Mouse (Mus musculus) limb, embryonic 11.5 days (tissue): ENCODE measurements around the gene Cd96. TPM values are rescaled to one million over a fixed set of nuclear protein-coding genes. Genes with fewer than 3 reads are reported as not detected.

Experiments
- ATAC-seq: fragments of 200-750 bp; cut with Nextera tagmentation; 2 replicates; pipeline ENCODE4 v1.8.0; 2017; ENCODE audit warnings: low read depth; ENCODE audit not compliant: insufficient number of reproducible peaks, low FRiP score, low TSS enrichment
- DNase-seq: peaks from one replicate; pipeline ENCODE4 v3.0.0-alpha.2; 2015; ENCODE audit warnings: low spot score
- H3K27ac ChIP-seq: fragments of 300-500 bp; sonication (generic); replicated peaks from 2 replicates; pipeline ENCODE4 v1.5.1; 2014; ENCODE audit warnings: low read depth, mild to moderate bottlenecking, low read length
- H3K27me3 ChIP-seq: fragments of 300-500 bp; sonication (generic); 2 replicates; pipeline ENCODE4 v1.6.1; 2014; ENCODE audit warnings: mild to moderate bottlenecking, low read length, mixed read lengths; ENCODE audit not compliant: control insufficient read depth, insufficient read depth
- H3K36me3 ChIP-seq: fragments of 300-500 bp; sonication (generic); 2 replicates; pipeline ENCODE4 v1.6.1; 2014; ENCODE audit warnings: mild to moderate bottlenecking, low read length, moderate library complexity, mixed read lengths; ENCODE audit not compliant: control insufficient read depth, insufficient read depth
- H3K4me1 ChIP-seq: fragments of 300-500 bp; sonication (generic); 2 replicates; pipeline ENCODE4 v1.6.1; 2014; ENCODE audit warnings: low read length, mixed read lengths; ENCODE audit not compliant: control insufficient read depth, insufficient read depth
- H3K4me2 ChIP-seq: fragments of 300-500 bp; sonication (generic); 2 replicates; pipeline ENCODE4 v1.6.1; 2014; ENCODE audit warnings: low read depth, mild to moderate bottlenecking, moderate library complexity; ENCODE audit not compliant: severe bottlenecking
- H3K4me3 ChIP-seq: fragments of 300-500 bp; sonication (generic); 2 replicates; pipeline ENCODE4 v1.5.1; 2014; ENCODE audit warnings: low read depth, low read length
- H3K9ac ChIP-seq: fragments of 300-500 bp; sonication (generic); 2 replicates; pipeline ENCODE4 v1.6.1; 2014; ENCODE audit warnings: mild to moderate bottlenecking, low read length
- H3K9me3 ChIP-seq: fragments of 300-500 bp; sonication (generic); 2 replicates; pipeline ENCODE4 v1.6.1; 2016; ENCODE audit warnings: low read length; ENCODE audit not compliant: control insufficient read depth
- WGBS: fragments of 180-500 bp; shearing (Covaris S2); extraction: QIAGEN DNeasy Blood & Tissue Kit; methylation state at CpG from one replicate; pipeline ENCODE4 v1.1.7; 2014; 5-methylcytosine and 5-hydroxymethylcytosine counted together
- polyA plus RNA-seq: library from polyadenylated mRNA; unstranded; fragments of >200 nt; fragmentation: Nextera tagmentation; extraction: Ambion mirVana; gene quantifications from 2 replicates; pipeline ENCODE4 v1.2.1, GENCODE M21; 2014

Gene Cd96
- polyA plus RNA-seq, 1 experiment from 2014 or later, result not detected

- 89% methylated on average over 2 of the region's 2 CpGs for WGBS
- no peak for ATAC-seq
These were observed 25.6 kb downstream of the Cd96 start for GRCm38 (mm10) chr16:46094478-46094877.

DNA sequence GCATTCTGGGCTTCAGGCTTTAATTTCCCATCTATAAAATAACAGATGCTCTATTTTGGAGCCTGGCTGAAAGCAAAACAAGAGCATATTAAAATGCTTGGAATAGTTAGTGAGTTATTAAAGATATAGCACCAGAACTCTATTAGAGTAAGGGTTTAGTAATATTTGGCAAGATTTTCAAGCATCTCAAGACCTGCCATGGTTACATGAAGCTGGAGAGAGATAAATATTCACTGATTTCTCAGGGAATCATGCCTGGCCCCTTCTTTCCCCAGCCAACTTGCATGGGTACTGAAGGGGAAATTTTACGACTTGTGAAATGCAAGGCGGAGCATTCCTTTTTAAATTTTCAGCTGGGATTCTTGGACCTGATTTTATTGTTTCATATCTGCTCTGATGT lies 27.1 kb downstream of the Cd96 start:
- WGBS, result 90% methylated on average over 2 of the region's 2 CpGs
- H3K4me2 ChIP-seq, result no peak overlapping the region
- no peak overlapping the region for H3K4me3 ChIP-seq
- DNase-seq, result no peak
- no peaks in the 10 kb centered on the region for H3K36me3 ChIP-seq
- H3K27ac ChIP-seq, result no peak overlapping the region
- no peaks in the 10 kb centered on the region for H3K27me3 ChIP-seq
- no peak for ATAC-seq
- no peak overlapping the region for H3K9ac ChIP-seq
- no peaks in the 10 kb centered on the region for H3K4me1 ChIP-seq
- no peaks in the 10 kb centered on the region for H3K9me3 ChIP-seq

More at GRCm38 (mm10) chr16:46094478-46094877, 25.6 kb downstream of the Cd96 start:
- Histone ChIP-seq H3K9ac (no peak overlapping the region), H3K4me2 (no peak overlapping the region), H3K36me3 (no peaks in the 10 kb centered on the region), H3K4me3 (no peak overlapping the region), H3K27ac (no peak overlapping the region), H3K27me3 (no peaks in the 10 kb centered on the region), H3K4me1 (no peaks in the 10 kb centered on the region), H3K9me3 (no peaks in the 10 kb centered on the region)
- no peak for DNase-seq

DNA sequence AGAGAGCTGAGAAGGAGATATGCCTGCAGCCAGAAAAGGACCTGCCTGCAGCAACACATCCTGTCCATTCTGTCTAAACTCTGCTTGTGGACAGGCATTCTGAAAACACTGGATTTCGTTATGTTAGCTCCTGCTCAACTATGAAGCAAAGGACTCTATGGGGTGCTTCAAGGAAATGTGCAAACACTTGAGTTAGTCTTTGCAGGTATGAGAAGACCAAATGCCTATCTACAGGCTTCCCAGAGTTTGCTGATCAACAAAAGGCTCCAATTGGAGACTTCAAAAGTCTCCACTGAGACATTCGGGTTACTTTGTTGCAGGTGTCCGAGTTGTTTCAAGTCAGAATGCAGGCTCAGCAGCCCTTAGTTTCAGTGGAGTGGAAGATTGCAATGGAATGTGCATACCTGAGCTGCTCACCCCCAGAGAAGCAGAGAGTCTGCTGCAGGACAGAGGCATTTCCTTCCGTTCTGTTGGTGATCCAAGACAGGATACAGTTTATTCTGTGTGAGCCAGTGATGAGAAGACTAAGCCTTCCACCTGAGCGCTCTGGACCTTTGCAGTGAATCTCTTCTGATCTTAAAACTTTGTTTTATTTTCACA lies 33.1 kb downstream of the Cd96 start:
- DNase-seq, result no peak
- H3K4me2 ChIP-seq, result no peak overlapping the region
- H3K27me3 ChIP-seq, result no peaks in the 10 kb centered on the region
- H3K36me3 ChIP-seq, result no peaks in the 10 kb centered on the region
- H3K27ac ChIP-seq, result no peak overlapping the region
- no peak overlapping the region for H3K9ac ChIP-seq
- H3K4me3 ChIP-seq, result no peak overlapping the region
- no peaks in the 10 kb centered on the region for H3K4me1 ChIP-seq
- no peaks in the 10 kb centered on the region for H3K9me3 ChIP-seq
- ATAC-seq, result no peak
- 78% methylated on average over 5 of the region's 5 CpGs for WGBS

DNA sequence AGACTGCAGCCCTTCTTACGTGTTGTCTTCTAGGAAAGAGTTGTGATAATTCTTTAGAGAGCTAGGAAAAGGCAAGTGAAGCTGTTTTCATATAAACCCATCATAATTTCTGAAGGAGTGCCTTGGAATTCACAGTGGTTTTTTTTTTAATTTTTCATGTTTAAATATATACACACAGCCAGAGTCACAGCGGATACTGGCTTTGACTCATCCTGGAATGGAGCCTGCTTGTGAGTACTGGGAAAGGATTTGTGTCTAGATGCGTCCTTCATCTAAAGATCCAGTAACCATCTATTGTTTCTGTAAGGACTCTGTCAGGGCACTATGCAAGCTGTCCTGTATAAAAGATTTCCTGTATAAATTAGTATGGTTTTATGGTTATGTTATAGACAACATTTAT lies 52.1 kb downstream of the Cd96 start:
- Histone ChIP-seq H3K4me2 (no peak overlapping the region), H3K9ac (no peak overlapping the region), H3K27ac (no peak overlapping the region), H3K36me3 (no peaks in the 10 kb centered on the region), H3K9me3 (no peaks in the 10 kb centered on the region), H3K4me1 (no peaks in the 10 kb centered on the region), H3K4me3 (no peak overlapping the region), H3K27me3 (no peaks in the 10 kb centered on the region)
- 88% methylated on average over 3 of the region's 3 CpGs for WGBS
- DNase-seq, result no peak
- ATAC-seq, result no peak

GRCm38 (mm10) chr16:46063278-46063677 lies 56.8 kb downstream of the Cd96 start:
- no peak overlapping the region for H3K4me3 ChIP-seq
- no peak overlapping the region for H3K9ac ChIP-seq
- ATAC-seq (no peak), DNase-seq (no peak)
- H3K4me2 ChIP-seq, result no peak overlapping the region
- no peaks in the 10 kb centered on the region for H3K36me3 ChIP-seq
- no peaks in the 10 kb centered on the region for H3K27me3 ChIP-seq
- H3K4me1 ChIP-seq, result no peaks in the 10 kb centered on the region
- H3K27ac ChIP-seq, result no peak overlapping the region
- 90% methylated on average over 5 of the region's 5 CpGs for WGBS
- H3K9me3 ChIP-seq, result no peaks in the 10 kb centered on the region

DNA sequence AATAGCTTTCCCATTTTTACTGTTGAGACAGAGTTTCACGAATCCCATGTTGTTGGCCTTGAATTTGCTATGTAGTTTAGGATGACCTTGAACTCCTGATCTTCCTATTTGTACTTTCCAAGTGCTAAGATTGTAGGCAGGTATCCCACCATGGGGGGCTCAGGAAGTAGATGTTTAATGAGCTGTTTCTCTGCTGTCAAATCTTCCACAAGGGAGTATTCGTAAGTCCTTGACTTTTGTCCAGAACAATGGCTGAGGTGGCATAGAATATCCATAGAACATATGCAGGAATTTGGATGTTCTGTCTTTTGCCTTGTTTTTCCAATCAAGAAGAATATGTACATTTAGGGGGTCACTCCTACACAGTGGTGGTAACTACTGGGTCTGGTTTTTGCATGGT lies 73.1 kb downstream of the Cd96 start:
- 90% methylated on average over 2 of the region's 2 CpGs for WGBS
- DNase-seq (no peak), ATAC-seq (no peak)
- Histone ChIP-seq H3K4me1 (no peaks in the 10 kb centered on the region), H3K36me3 (no peaks in the 10 kb centered on the region), H3K27ac (no peak overlapping the region), H3K9me3 (no peaks in the 10 kb centered on the region), H3K27me3 (no peaks in the 10 kb centered on the region), H3K9ac (no peak overlapping the region), H3K4me2 (no peak overlapping the region), H3K4me3 (no peak overlapping the region)

DNA sequence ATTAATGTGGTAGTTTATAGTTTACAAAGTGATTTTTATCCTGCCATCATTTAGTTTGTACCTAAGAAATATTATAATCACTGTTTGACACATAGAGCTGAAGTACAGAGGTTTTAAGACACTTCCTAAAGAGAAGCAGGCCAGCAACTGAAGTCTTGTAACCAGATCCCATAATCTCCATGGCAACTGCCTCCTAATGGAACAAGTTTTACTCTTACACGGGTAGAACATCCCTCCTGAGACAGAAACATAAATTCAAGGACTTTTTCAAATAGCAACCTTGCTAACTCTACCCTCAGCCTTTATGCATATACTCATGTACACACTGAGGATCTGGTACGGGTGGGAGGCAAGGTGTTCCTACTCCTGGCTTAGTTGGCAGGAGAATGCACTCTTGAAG lies 83.8 kb downstream of the Cd96 start:
- H3K36me3 ChIP-seq, result no peaks in the 10 kb centered on the region
- no peaks in the 10 kb centered on the region for H3K9me3 ChIP-seq
- H3K4me3 ChIP-seq, result no peak overlapping the region
- no peak overlapping the region for H3K27ac ChIP-seq
- DNase-seq (no peak), ATAC-seq (no peak)
- H3K4me2 ChIP-seq, result no peak overlapping the region
- WGBS, result 52% methylated on average over 2 of the region's 2 CpGs
- no peak overlapping the region for H3K9ac ChIP-seq
- H3K27me3 ChIP-seq, result no peaks in the 10 kb centered on the region
- H3K4me1 ChIP-seq, result no peaks in the 10 kb centered on the region

GRCm38 (mm10) chr16:46033896-46034295 lies 86.2 kb downstream of the Cd96 start:
- DNase-seq (no peak), ATAC-seq (no peak)
- Histone ChIP-seq H3K4me1 (no peaks in the 10 kb centered on the region), H3K4me3 (no peak overlapping the region), H3K4me2 (no peak overlapping the region), H3K9me3 (no peaks in the 10 kb centered on the region), H3K36me3 (no peaks in the 10 kb centered on the region), H3K27ac (no peak overlapping the region), H3K27me3 (no peaks in the 10 kb centered on the region), H3K9ac (no peak overlapping the region)
- 84% methylated on average over 9 of the region's 9 CpGs for WGBS

DNA sequence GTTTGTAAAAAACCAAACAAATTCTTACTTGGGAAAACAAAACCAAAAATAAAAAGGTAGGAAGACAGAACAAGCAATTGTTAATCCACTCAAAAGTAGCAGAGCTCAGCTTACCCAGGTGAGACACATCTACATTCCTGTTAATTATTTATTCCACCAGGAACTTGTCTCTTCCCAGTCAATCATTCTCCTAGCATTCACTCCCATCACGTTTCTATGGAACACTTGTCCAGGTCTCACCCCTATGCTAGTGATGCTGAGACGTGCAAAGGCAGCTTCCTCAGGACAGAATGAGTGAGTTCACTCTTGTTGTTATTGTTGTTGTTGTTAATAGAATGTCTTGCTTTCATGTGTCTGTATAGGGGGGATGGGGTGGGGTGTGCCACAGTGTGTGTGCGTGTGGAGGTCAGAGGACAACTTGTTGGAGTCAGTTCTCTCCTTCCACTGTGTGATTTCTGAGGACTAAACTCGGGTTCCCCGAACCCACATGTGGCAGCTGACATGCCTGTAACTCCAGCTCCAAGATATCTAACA lies 97.0 kb downstream of the Cd96 start:
- ATAC-seq (no peak), DNase-seq (no peak)
- WGBS, result 84% methylated on average over 5 of the region's 5 CpGs

More for the DNA sequence above, 97.0 kb downstream of the Cd96 start:
- Histone ChIP-seq H3K4me3 (no peak overlapping the region), H3K27ac (no peak overlapping the region), H3K4me2 (no peak overlapping the region), H3K4me1 (no peaks in the 10 kb centered on the region), H3K36me3 (no peaks in the 10 kb centered on the region), H3K9ac (no peak overlapping the region), H3K9me3 (no peaks in the 10 kb centered on the region), H3K27me3 (no peaks in the 10 kb centered on the region)
